Mouse (Mus musculus): ENCODE data around the gene Rnf5. TPM values are rescaled to one million over a fixed set of nuclear protein-coding genes. Genes with fewer than 3 reads are reported as not detected.

Gene Rnf5
- polyA plus RNA-seq, 1 experiment from 2014 or later, result 82.9 TPM

DNA sequence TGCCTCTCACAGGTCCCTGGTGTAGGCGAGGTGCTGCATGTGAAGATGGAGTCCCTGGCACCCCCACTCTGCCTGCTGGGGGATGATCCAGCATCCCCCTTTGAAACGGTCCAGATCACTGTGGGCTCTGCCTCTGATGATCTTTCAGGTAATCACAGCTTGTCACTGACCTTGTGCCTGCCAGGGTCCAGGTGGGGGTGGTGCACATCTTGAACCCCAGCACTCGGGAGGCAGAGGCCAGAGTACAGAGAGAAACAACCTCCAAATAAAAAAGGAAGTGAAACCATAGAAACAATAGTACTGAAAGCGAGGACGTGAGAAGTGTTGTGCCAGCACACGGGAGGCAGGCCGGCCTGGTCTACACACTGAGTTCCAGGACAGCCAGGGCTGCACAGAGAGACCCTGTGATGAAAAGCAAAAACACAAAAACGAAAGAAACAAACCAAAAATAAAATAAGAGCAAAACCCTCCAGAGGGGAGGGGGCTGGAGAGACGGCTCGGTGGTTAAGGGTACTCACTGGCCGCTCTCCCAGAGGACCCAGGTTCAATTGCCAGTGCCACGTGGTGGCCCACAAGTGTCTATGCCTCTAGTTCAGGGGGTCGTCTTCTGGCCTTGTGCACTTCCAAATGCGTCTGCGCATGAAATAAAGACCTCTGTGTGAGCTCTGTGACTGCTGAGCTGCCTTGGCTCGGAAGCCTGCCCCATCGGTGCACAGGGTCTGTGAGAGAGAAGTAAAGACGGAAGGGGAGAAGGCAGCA lies 45.8 kb upstream of the Rnf5 start:
- Histone ChIP-seq H3K36me3 (ENCODE audit: control insufficient read depth, insufficient read depth, low read length) (peaks cover 12% of the 10 kb centered on the region), H3K4me2 (replicated peaks; ENCODE audit: low read depth) (no peak overlapping the region), H3K4me3 (ENCODE audit: low read depth, low read length) (no peak overlapping the region), H3K27ac (replicated peaks) (no peak overlapping the region), H3K9ac (ENCODE audit: low read length) (no peak overlapping the region), H3K9me3 (ENCODE audit: control insufficient read depth, low read length) (no peaks in the 10 kb centered on the region), H3K27me3 (ENCODE audit: control insufficient read depth, insufficient read depth, low read length) (no peaks in the 10 kb centered on the region), H3K4me1 (replicated peaks; ENCODE audit: control insufficient read depth, insufficient read depth) (no peaks in the 10 kb centered on the region; the same call in 1 of the 2 replicates)
- WGBS, result 88% methylated on average over 18 of the region's 18 CpGs
- no peak for ATAC-seq (ENCODE audit: low FRiP score, low TSS enrichment)
- no peak for DNase-seq (ENCODE audit: low spot score)
- TF ChIP-seq EP300 (optimal IDR thresholded peaks at IDR 0.05), result no peak
- TF ChIP-seq CTCF (IDR thresholded peaks at IDR 0.05; ENCODE audit: low read depth), result no peak

DNA sequence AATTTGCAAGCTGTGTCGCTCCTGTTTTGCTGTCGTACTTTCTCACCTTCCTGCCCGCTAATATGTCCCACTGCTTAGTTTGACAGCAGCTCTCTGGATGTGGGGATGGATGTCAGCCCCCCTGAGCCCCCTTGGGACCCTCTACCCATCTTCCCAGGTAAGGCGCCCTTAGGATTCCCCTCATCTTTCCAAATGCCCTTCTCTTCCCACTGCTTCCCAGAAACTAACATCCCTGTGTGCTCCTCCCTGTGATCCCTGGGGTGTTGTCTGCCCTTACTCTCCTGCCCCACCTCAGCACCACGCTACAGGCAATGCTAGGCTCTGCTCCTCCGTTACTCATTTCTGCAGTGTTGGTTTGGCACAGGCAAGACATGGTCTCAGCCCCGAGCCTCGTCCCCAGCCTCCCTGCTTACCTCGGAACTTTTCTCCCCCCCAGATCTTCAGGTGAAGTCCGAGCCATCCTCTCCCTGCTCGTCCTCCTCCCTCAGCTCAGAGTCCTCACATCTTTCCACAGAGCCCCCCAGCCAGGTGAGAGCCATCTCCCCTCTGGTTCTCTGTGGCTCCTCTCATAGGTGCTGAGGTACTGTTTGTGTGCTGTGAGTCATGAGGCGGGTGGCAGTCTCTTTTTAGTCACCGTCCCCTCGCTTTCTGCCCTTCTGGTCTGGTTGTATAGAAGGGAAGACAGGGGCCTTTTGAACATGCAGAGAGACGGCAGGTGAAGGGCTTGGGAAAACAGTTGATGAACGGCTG lies 44.8 kb upstream of the Rnf5 start:
- ATAC-seq (ENCODE audit: low FRiP score, low TSS enrichment) (no peak), DNase-seq (ENCODE audit: low spot score) (no peak)
- H3K27ac ChIP-seq (replicated peaks), result no peak overlapping the region
- no peak overlapping the region for H3K4me2 ChIP-seq (replicated peaks; ENCODE audit: low read depth)
- 78% methylated on average over 16 of the region's 16 CpGs for WGBS
- no peaks in the 10 kb centered on the region; the same call in 1 of the 2 replicates for H3K4me1 ChIP-seq (replicated peaks; ENCODE audit: control insufficient read depth, insufficient read depth)
- no peak overlapping the region for H3K4me3 ChIP-seq (ENCODE audit: low read depth, low read length)
- no peak overlapping the region for H3K9ac ChIP-seq (ENCODE audit: low read length)
- TF ChIP-seq EP300 (optimal IDR thresholded peaks at IDR 0.05), result no peak
- no peak for TF ChIP-seq CTCF (IDR thresholded peaks at IDR 0.05; ENCODE audit: low read depth)
- no peaks in the 10 kb centered on the region for H3K9me3 ChIP-seq (ENCODE audit: control insufficient read depth, low read length)
- no peaks in the 10 kb centered on the region for H3K27me3 ChIP-seq (ENCODE audit: control insufficient read depth, insufficient read depth, low read length)
- peaks cover 8% of the 10 kb centered on the region for H3K36me3 ChIP-seq (ENCODE audit: control insufficient read depth, insufficient read depth, low read length)

DNA sequence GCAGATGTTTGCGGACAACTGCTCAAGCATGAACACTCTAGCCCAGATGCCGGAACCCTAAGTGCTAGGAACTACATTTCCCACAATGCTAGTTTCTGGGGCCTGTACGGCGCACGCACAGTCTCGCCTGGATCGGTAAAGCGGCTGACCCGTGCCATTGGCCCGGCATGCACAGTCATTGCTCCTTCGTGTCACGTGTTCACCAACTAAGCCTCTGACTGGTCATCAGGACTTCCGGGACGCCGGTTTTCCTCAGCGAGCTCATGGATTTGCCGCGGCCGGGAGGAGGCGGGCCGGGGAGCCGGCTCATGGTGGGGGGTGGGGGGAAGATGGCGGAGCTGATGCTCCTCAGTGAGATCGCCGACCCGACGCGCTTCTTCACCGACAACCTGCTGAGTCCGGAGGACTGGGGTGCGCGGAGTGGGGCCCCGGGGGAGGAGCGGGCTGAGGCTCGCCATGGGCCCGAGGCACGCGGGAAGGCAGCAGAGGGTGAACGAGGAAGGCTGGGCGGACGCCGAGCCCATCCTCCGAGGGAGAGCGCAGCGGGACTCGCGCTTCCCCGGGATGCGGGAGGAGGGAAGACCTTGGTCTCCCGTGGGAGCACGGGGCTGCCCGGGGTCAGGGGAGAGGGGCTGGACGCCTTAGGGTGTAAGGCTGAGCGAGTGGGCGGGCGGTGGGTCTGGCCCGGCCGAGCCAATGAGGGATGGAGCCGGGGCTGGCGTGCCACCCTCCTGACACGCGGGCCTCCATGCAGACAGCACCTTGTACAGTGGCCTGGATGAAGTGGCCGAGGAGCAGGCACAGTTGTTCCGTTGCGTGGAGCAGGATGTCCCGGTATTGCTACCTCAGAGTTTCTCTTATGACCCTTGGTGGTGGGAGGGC lies 43.7 kb upstream of the Rnf5 start, which contains the start of gene Atf6b:
TSS of gene Atf6b (plus strand) at position 241 of the 882 bp plus-strand sequence.
- H3K27me3 ChIP-seq (ENCODE audit: control insufficient read depth, insufficient read depth, low read length), result no peaks in the 10 kb centered on the region
- DNase-seq (ENCODE audit: low spot score) (peak; percentile 96), ATAC-seq (ENCODE audit: low FRiP score, low TSS enrichment) (peak; percentile 96)
- H3K4me1 ChIP-seq (replicated peaks; ENCODE audit: control insufficient read depth, insufficient read depth), result no peaks in the 10 kb centered on the region; the same call in 1 of the 2 replicates
- H3K9me3 ChIP-seq (ENCODE audit: control insufficient read depth, low read length), result no peaks in the 10 kb centered on the region
- TF ChIP-seq EP300 (optimal IDR thresholded peaks at IDR 0.05) (no peak), CTCF (IDR thresholded peaks at IDR 0.05; ENCODE audit: low read depth) (no peak; the same call in 1 of the 2 replicates)
- under 1% methylated on average over 59 of the region's 66 CpGs for WGBS
- H3K4me2 ChIP-seq (replicated peaks; ENCODE audit: low read depth), result peak within 1 kb of the TSS; percentile 77
- peak within 1 kb of the TSS; percentile 83 for H3K27ac ChIP-seq (replicated peaks)
- H3K9ac ChIP-seq (ENCODE audit: low read length), result peak within 1 kb of the TSS; percentile 87
- peaks cover 6% of the 10 kb centered on the region for H3K36me3 ChIP-seq (ENCODE audit: control insufficient read depth, insufficient read depth, low read length)
- peak within 1 kb of the TSS; percentile 95 for H3K4me3 ChIP-seq (ENCODE audit: low read depth, low read length)

DNA sequence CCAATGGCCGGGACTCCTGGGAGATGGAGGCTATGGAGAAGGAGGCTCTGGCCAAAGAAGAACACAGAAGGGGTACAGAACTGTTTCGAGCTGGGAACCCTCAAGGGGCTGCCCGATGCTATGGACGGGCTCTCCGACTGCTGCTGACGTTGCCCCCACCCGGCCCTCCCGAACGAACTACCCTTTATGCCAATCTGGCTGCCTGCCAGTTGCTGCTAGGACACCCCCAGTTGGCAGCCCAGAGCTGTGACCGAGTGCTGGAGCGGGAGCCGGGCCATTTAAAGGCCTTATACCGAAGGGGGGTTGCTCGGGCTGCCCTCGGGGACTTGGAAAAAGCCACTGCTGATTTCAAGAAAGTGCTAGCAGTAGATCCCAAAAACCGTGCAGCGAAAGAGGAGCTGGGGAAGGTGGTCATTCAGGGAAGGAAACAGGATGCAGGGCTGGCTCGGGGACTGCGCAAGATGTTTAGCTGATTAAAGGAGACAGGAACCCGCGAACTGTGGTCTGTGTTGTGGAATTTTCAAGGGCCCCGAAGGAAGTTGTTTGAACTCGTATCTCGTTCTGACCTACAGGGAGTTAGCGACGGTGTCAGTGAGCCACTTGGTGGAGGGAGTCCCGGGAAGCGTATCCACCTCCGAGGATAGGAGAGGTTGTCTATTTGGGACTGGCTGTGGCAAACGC lies 42.5 kb upstream of the Rnf5 start:
- ATAC-seq (ENCODE audit: low FRiP score, low TSS enrichment), result no peak
- no peaks in the 10 kb centered on the region for H3K9me3 ChIP-seq (ENCODE audit: control insufficient read depth, low read length)
- whole genome bisulfite sequencing, result 85% methylated on average over 30 of the region's 30 CpGs
- H3K27ac ChIP-seq (replicated peaks), result no peak overlapping the region; the same call in 1 of the 2 replicates
- H3K4me3 ChIP-seq (ENCODE audit: low read depth, low read length), result no peak overlapping the region
- peaks cover 5% of the 10 kb centered on the region for H3K36me3 ChIP-seq (ENCODE audit: control insufficient read depth, insufficient read depth, low read length)
- H3K27me3 ChIP-seq (ENCODE audit: control insufficient read depth, insufficient read depth, low read length), result no peaks in the 10 kb centered on the region
- peak overlapping the region; percentile 83; the same call in 1 of the 2 replicates for H3K4me2 ChIP-seq (replicated peaks; ENCODE audit: low read depth)
- no peak for DNase-seq (ENCODE audit: low spot score)
- H3K9ac ChIP-seq (ENCODE audit: low read length), result no peak overlapping the region
- H3K4me1 ChIP-seq (replicated peaks; ENCODE audit: control insufficient read depth, insufficient read depth), result no peaks in the 10 kb centered on the region; the same call in 1 of the 2 replicates
- no peak for TF ChIP-seq EP300 (optimal IDR thresholded peaks at IDR 0.05)
- TF ChIP-seq CTCF (IDR thresholded peaks at IDR 0.05; ENCODE audit: low read depth), result no peak

DNA sequence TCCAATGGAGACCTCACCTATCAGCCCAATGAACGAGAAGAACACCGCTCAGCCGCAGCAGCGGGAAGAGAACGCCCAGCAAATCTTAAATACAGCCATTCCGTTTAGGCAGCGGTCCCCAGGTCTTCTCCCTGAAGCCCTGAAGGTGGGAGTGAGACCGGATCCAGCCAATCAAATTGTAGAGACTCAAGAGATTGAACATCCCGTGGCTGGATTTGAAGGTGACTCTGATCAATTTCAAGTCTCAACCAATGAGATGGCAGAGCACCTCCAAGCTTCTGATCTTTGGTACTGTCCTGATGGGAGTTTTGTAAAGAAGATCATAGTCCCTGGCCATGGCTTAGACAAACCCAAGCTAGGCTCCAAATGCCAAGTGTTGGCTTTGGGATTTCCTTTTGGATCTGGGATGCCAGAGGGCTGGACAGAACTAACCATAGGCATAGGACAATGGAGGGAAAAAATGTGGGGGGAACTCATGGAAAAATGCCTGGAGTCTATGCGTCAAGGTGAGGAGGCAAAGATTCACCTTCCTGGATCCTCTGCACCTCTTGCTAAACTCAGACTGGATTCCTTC lies 41.9 kb upstream of the Rnf5 start:
- DNase-seq (ENCODE audit: low spot score), result no peak
- no peak overlapping the region for H3K27ac ChIP-seq (replicated peaks)
- H3K27me3 ChIP-seq (ENCODE audit: control insufficient read depth, insufficient read depth, low read length), result no peaks in the 10 kb centered on the region
- no peaks in the 10 kb centered on the region for H3K9me3 ChIP-seq (ENCODE audit: control insufficient read depth, low read length)
- WGBS, result 38% methylated on average over 10 of the region's 10 CpGs
- no peak for ATAC-seq (ENCODE audit: low FRiP score, low TSS enrichment)
- no peaks in the 10 kb centered on the region; the same call in 1 of the 2 replicates for H3K36me3 ChIP-seq (ENCODE audit: control insufficient read depth, insufficient read depth, low read length)
- no peaks in the 10 kb centered on the region; the same call in 1 of the 2 replicates for H3K4me1 ChIP-seq (replicated peaks; ENCODE audit: control insufficient read depth, insufficient read depth)
- H3K4me3 ChIP-seq (ENCODE audit: low read depth, low read length), result peak overlapping the region; percentile 53
- H3K9ac ChIP-seq (ENCODE audit: low read length), result peak overlapping the region; percentile 63
- TF ChIP-seq EP300 (optimal IDR thresholded peaks at IDR 0.05) (no peak), CTCF (IDR thresholded peaks at IDR 0.05; ENCODE audit: low read depth) (no peak)
- H3K4me2 ChIP-seq (replicated peaks; ENCODE audit: low read depth), result peak overlapping the region; percentile 83

All from stomach, postnatal 0 days (tissue).